Mouse (Mus musculus) liver, postnatal 0 days (tissue): ENCODE measurements around the gene Mybpc1. TPM values are rescaled to one million over a fixed set of nuclear protein-coding genes. Genes with fewer than 3 reads are reported as not detected.

Source experiments
- ATAC-seq: fragments of 200-750 bp; cut with Nextera tagmentation; 2 replicates; pipeline ENCODE4 v1.8.0; 2017; ENCODE audit warnings: mild to moderate bottlenecking, moderate library complexity
- DNase-seq: peaks from one replicate; pipeline ENCODE4 v3.0.0-alpha.2; 2016
- H3K27ac ChIP-seq: fragments of 300-500 bp; sonication (generic); 2 replicates; pipeline ENCODE4 v1.5.1; 2014; ENCODE audit warnings: antibody characterized with exemption, moderate library complexity, mild to moderate bottlenecking, low read depth
- H3K27me3 ChIP-seq: fragments of 300-500 bp; sonication (generic); 2 replicates; pipeline ENCODE4 v1.6.1; 2014; ENCODE audit warnings: low read length, control low read depth, mixed read lengths; ENCODE audit not compliant: insufficient read depth
- H3K36me3 ChIP-seq: fragments of 300-500 bp; sonication (generic); replicated peaks from 2 replicates; pipeline ENCODE4 v1.6.1; 2014; ENCODE audit warnings: mild to moderate bottlenecking, control low read depth, low read length, moderate library complexity, mixed read lengths; ENCODE audit not compliant: insufficient read depth
- H3K4me1 ChIP-seq: fragments of 300-500 bp; sonication (generic); 2 replicates; pipeline ENCODE4 v1.6.1; 2014; ENCODE audit warnings: antibody characterized with exemption, mild to moderate bottlenecking, control low read depth; ENCODE audit not compliant: insufficient read depth
- H3K4me2 ChIP-seq: fragments of 300-500 bp; sonication (generic); 2 replicates; pipeline ENCODE4 v1.6.1; 2014; ENCODE audit warnings: low read depth, mild to moderate bottlenecking, low read length, moderate library complexity, mixed read lengths
- H3K4me3 ChIP-seq: fragments of 300-500 bp; sonication (generic); 2 replicates; pipeline ENCODE4 v1.5.1; 2014; ENCODE audit warnings: low read depth, low read length
- H3K9ac ChIP-seq: fragments of 300-500 bp; sonication (generic); replicated peaks from 2 replicates; pipeline ENCODE4 v1.6.1; 2014; ENCODE audit warnings: mild to moderate bottlenecking, moderate library complexity
- H3K9me3 ChIP-seq: fragments of 300-500 bp; sonication (generic); 2 replicates; pipeline ENCODE4 v1.6.1; 2016; ENCODE audit warnings: mild to moderate bottlenecking, control low read depth, low read length, mixed read lengths
- CTCF ChIP-seq: sonication (generic); IDR thresholded peaks from 2 replicates; pipeline ENCODE4 v1.5.1; 2016; ENCODE audit warnings: antibody characterized with exemption, low read depth
- EP300 ChIP-seq: IDR thresholded peaks from 2 replicates; pipeline ENCODE4 v1.6.1; 2016; ENCODE audit warnings: antibody characterized with exemption, low read depth, mild to moderate bottlenecking
- WGBS: fragments of 180-500 bp; shearing (Covaris S2); extraction: QIAGEN DNeasy Blood & Tissue Kit; methylation state at CpG from one replicate; pipeline ENCODE4 v1.1.7; 2014; ENCODE audit not compliant: insufficient replicate concordance; 5-methylcytosine and 5-hydroxymethylcytosine counted together
- polyA plus RNA-seq: library from polyadenylated mRNA; unstranded; fragments of >200 nt; fragmentation: Nextera tagmentation; extraction: Ambion mirVana; gene quantifications from 2 replicates; pipeline ENCODE4 v1.2.1, GENCODE M21; 2015

Mybpc1 gene
- polyA plus RNA-seq, 1 experiment from 2014 or later = 0.67 TPM

- no peaks in the 10 kb centered on the region for H3K4me1 ChIP-seq
- no peaks in the 10 kb centered on the region for H3K27me3 ChIP-seq
- 71% methylated on average over 8 of the region's 8 CpGs for WGBS
- H3K4me3 ChIP-seq = no peak overlapping the region
- TF ChIP-seq CTCF (no peak), EP300 (no peak)
- H3K4me2 ChIP-seq = no peak overlapping the region
- no peak overlapping the region for H3K9ac ChIP-seq
- no peak for ATAC-seq
- no peak overlapping the region for H3K27ac ChIP-seq
- H3K9me3 ChIP-seq = no peaks in the 10 kb centered on the region
- H3K36me3 ChIP-seq = no peaks in the 10 kb centered on the region
- DNase-seq = no peak
Measured at GRCm38 (mm10) chr10:88574115-88574635, 30.8 kb downstream of the Mybpc1 start.

DNA sequence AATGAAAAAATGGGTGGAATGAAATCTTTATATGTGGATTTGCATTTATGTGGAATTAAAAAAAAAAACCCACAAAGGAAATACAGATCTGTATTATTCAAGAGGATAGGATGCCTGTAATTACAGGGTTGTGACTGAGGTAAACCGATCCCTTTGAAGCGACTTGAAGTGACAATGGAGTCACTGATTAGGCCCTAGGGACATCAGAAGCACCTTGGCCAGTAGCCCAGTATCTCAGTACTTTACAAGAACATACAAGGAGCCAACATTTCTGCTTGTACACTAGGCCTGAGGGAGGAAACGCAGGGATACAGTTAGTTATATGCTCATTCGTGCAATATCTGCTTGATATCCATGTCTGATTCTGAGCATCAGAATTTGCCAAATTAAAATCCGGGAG is 32.8 kb downstream of the Mybpc1 start:
- Histone ChIP-seq H3K4me3 (no peak overlapping the region), H3K4me1 (no peaks in the 10 kb centered on the region), H3K9ac (no peak overlapping the region), H3K27ac (no peak overlapping the region), H3K4me2 (no peak overlapping the region), H3K36me3 (no peaks in the 10 kb centered on the region), H3K27me3 (no peaks in the 10 kb centered on the region), H3K9me3 (no peaks in the 10 kb centered on the region)
- ATAC-seq (no peak), DNase-seq (no peak)
- 76% methylated on average over 5 of the region's 5 CpGs for WGBS
- TF ChIP-seq EP300 = no peak

DNA sequence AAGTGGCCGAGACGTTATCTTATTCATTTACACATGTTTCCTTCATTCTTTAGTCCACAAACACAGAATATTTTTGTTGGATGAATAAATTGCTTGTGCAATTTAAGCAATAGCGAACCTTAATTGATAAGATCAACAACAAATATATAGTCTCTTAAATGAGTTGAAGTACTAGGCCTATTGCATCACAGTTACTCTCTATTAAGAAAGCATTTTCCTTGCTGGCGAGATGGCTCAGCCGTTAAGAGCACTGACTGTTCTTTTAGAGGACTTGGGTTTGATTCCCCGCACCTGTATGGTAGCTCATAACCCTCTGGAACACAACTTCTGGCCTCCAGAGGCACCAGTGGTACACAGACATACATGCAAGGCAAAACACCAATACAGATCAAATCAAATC is 47.9 kb downstream of the Mybpc1 start:
- ATAC-seq (no peak), DNase-seq (no peak)
- Histone ChIP-seq H3K4me3 (no peak overlapping the region), H3K4me1 (no peaks in the 10 kb centered on the region), H3K27ac (no peak overlapping the region), H3K27me3 (no peaks in the 10 kb centered on the region), H3K36me3 (no peaks in the 10 kb centered on the region), H3K9ac (no peak overlapping the region), H3K4me2 (no peak overlapping the region), H3K9me3 (no peaks in the 10 kb centered on the region)
- 78% methylated on average over 6 of the region's 6 CpGs for WGBS
- TF ChIP-seq EP300 (no peak), CTCF (no peak)

GRCm38 (mm10) chr10:88552738-88553137 is 52.2 kb downstream of the Mybpc1 start:
- TF ChIP-seq EP300 (no peak), CTCF (peak; percentile 19; the same call in 1 of the 2 replicates)
- WGBS = 79% methylated on average over 2 of the region's 2 CpGs

GRCm38 (mm10) chr10:88550225-88550624 is 54.7 kb downstream of the Mybpc1 start:
- DNase-seq (no peak), ATAC-seq (no peak)
- Histone ChIP-seq H3K36me3 (no peaks in the 10 kb centered on the region), H3K4me3 (no peak overlapping the region), H3K9me3 (no peaks in the 10 kb centered on the region; the same call in 1 of the 2 replicates), H3K4me1 (no peaks in the 10 kb centered on the region), H3K4me2 (no peak overlapping the region), H3K27me3 (no peaks in the 10 kb centered on the region), H3K9ac (no peak overlapping the region), H3K27ac (no peak overlapping the region)
- TF ChIP-seq EP300 (no peak), CTCF (peak; percentile 15; the same call in 1 of the 2 replicates)
- WGBS = 70% methylated on average over 3 of the region's 3 CpGs

More at GRCm38 (mm10) chr10:88552738-88553137, 52.2 kb downstream of the Mybpc1 start:
- H3K4me2 ChIP-seq = no peak overlapping the region
- DNase-seq = no peak
- H3K36me3 ChIP-seq = no peaks in the 10 kb centered on the region
- no peak for ATAC-seq
- no peak overlapping the region for H3K27ac ChIP-seq
- no peaks in the 10 kb centered on the region for H3K27me3 ChIP-seq
- no peaks in the 10 kb centered on the region; the same call in 1 of the 2 replicates for H3K9me3 ChIP-seq
- no peak overlapping the region for H3K9ac ChIP-seq
- H3K4me1 ChIP-seq = no peaks in the 10 kb centered on the region
- H3K4me3 ChIP-seq = no peak overlapping the region

- DNase-seq (no peak), ATAC-seq (no peak)
- 41% methylated on average over 2 of the region's 2 CpGs for WGBS
Measured at GRCm38 (mm10) chr10:88547635-88548034, 57.3 kb downstream of the Mybpc1 start.

More at GRCm38 (mm10) chr10:88547635-88548034, 57.3 kb downstream of the Mybpc1 start:
- peaks cover 5% of the 10 kb centered on the region; the same call in 1 of the 2 replicates for H3K9me3 ChIP-seq
- H3K27ac ChIP-seq = no peak overlapping the region
- no peaks in the 10 kb centered on the region for H3K4me1 ChIP-seq
- no peak for TF ChIP-seq EP300
- no peak for TF ChIP-seq CTCF
- no peak overlapping the region for H3K9ac ChIP-seq
- no peak overlapping the region for H3K4me2 ChIP-seq
- no peaks in the 10 kb centered on the region for H3K36me3 ChIP-seq
- no peaks in the 10 kb centered on the region for H3K27me3 ChIP-seq
- no peak overlapping the region for H3K4me3 ChIP-seq
